Mouse (Mus musculus) erythroblast, embryonic 14.5 days (primary cell): Measurements from ENCODE around the gene Tex11.

Source experiments
- GATA1 ChIP-seq: IDR thresholded peaks from 2 replicates; pipeline ENCODE4 v1.6.1; 2012; ENCODE audit warnings: low read length, inconsistent platforms, mixed read lengths
- TAL1 ChIP-seq: IDR thresholded peaks from 3 replicates; pipeline ENCODE4 v1.6.1; 2012; ENCODE audit warnings: low read length, inconsistent platforms, mixed read lengths

DNA sequence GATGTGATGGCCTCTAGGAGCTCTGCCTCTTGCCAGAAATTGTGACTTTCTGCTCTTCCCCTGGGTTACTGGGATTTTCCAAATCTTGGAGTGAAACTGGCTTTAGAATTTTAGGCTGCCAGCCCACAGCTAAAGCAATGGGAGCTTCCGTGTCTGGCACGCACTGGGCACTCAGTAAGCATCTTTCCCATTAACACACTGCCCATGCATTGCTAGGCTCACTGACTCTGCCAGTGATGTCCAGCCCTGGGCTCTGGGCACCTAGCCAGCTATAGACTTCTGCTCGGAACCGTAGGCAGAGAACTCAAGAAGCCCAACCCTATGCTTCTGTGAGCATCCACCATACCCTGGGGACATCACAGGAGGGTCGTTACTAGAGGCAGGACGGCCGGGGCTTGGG is 243.7 kb downstream of the Tex11 start:
- TF ChIP-seq GATA1 = no peak
- TF ChIP-seq TAL1 = no peak
